10 mouse cellular contexts compared by ENCODE assay signal in the genomic region with DNA sequence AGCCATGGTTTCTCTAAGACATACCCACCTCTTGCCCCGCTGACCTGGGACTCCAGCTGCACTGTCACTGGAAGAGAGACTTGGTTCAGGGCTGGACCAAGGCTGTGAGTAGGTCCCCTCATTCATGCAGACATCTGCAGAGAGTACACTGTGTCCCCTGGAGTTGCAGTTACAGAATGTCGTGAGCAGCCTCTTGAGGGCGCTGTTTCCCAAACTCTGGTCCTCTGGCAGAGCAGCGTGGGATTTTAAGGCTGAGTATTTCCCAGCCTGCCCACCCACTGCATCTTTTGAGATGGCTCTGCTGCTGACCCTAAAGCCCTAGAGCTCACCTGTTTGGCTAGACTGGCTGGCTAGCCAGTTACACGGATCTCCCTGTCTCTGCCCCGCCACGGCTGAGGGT. TPM values are rescaled to one million over a fixed set of nuclear protein-coding genes. Genes with fewer than 3 reads are reported as not detected.
DNase-seq lines count a peak whose midpoint lies in the region; ATAC-seq lines count a peak whose summit lies in the region.
"Had no signal": no experiment of that assay in that cellular context is flagged by ENCODE, and none has a peak within 500 bp of the region (broad histone marks: within the 10 kb centered on the region; RNA-seq: fewer than 3 reads in every experiment).

No protein-coding gene starts in this region.

- DNase-seq in CD4-positive, CD25-positive, alpha-beta regulatory T cell, adult 2 months (ENCODE audit: low read depth, low spot score): peak; percentile 81
- peak; percentile 28 for DNase-seq in liver
- peak; percentile 78 for DNase-seq in induced T-regulatory cell, adult 2 months (ENCODE audit: low read depth)
- peak; percentile 48 for DNase-seq in testis, postnatal 14 days (ENCODE audit: low spot score)
- DNase-seq in c-Kit-positive CD71-positive TER-119-positive erythroid progenitor cells, embryonic 14.5 days (ENCODE audit: low spot score): no peak
- no peak for DNase-seq in urinary bladder, adult 18-20 months (ENCODE audit: low spot score in 2 of 2)
- DNase-seq: kidney, adult 9 months had no signal

- H3K27me3 ChIP-seq in liver, embryonic 12.5 days (replicated peaks): peaks cover 19% of the 10 kb centered on the region
- H3K27me3 ChIP-seq: embryonic facial prominence, embryonic 15.5 days had no signal

- H3K9ac ChIP-seq in liver, embryonic 12.5 days: no peak overlapping the region
- H3K9ac ChIP-seq: embryonic facial prominence, embryonic 15.5 days had no signal

- no peaks in the 10 kb centered on the region for H3K9me3 ChIP-seq in liver, embryonic 12.5 days (replicated peaks)

- H3K27ac ChIP-seq in liver, embryonic 12.5 days: no peak overlapping the region
- H3K27ac ChIP-seq: embryonic facial prominence, embryonic 15.5 days had no signal

- H3K36me3 ChIP-seq in liver, embryonic 12.5 days: no peaks in the 10 kb centered on the region
- H3K36me3 ChIP-seq: embryonic facial prominence, embryonic 15.5 days had no signal

- H3K4me3 ChIP-seq in liver, embryonic 12.5 days: no peak overlapping the region
- H3K4me3 ChIP-seq: embryonic facial prominence, embryonic 15.5 days had no signal

- WGBS in liver, embryonic 12.5 days (ENCODE audit: insufficient replicate concordance): 53% methylated on average over 7 of the region's 7 CpGs

- ATAC-seq in CD4-positive, CD25-positive, alpha-beta regulatory T cell, adult 4 months: no peak
- ATAC-seq in liver, embryonic 12.5 days: no peak

- H3K4me2 ChIP-seq in liver, embryonic 12.5 days: no peak overlapping the region
- H3K4me2 ChIP-seq: embryonic facial prominence, embryonic 15.5 days had no signal

- 0 out of 2 replicates have a peak, but pooled peaks cover 8% of the 10 kb centered on the region for H3K4me1 ChIP-seq in liver, embryonic 12.5 days
- H3K4me1 ChIP-seq: embryonic facial prominence, embryonic 15.5 days had no signal

RNA-seq across cellular contexts. Expression of a gene that starts 1.2 kb away (rescaled TPM):
- 10 to 100 TPM; 56.0 to 68.2 TPM for polyA plus RNA-seq in CD4-positive, CD25-positive, alpha-beta regulatory T cell, adult 4 months (2017; shearing (Covaris generic))
- 0.37 and 0.56 TPM in 2 replicates for polyA plus RNA-seq in liver, embryonic 12.5 days (2016; fragmentation: Nextera tagmentation; extraction: Ambion mirVana)

RNA-seq across cellular contexts. Expression of a gene that starts 28.4 kb away (rescaled TPM):
- 100 to 1,000 TPM; 144 to 205 TPM for polyA plus RNA-seq in CD4-positive, CD25-positive, alpha-beta regulatory T cell, adult 4 months (2017; shearing (Covaris generic))
- polyA plus RNA-seq in liver, embryonic 12.5 days (2016; fragmentation: Nextera tagmentation; extraction: Ambion mirVana): 3.1 and 4.3 TPM in 2 replicates

RNA-seq across cellular contexts. Expression of a gene that starts 31.5 kb away (rescaled TPM):
- polyA plus RNA-seq in CD4-positive, CD25-positive, alpha-beta regulatory T cell, adult 4 months (2017; shearing (Covaris generic)): 100 to 1,000 TPM; 108 to 154 TPM
- 59.9 and 66.1 TPM in 2 replicates for polyA plus RNA-seq in liver, embryonic 12.5 days (2016; fragmentation: Nextera tagmentation; extraction: Ambion mirVana)

RNA-seq across cellular contexts. Expression of a gene that starts 51.7 kb away (rescaled TPM):
- polyA plus RNA-seq in CD4-positive, CD25-positive, alpha-beta regulatory T cell, adult 4 months (2017; shearing (Covaris generic)): under 1 TPM; 0.15 to 0.42 TPM
- polyA plus RNA-seq in liver, embryonic 12.5 days (2016; fragmentation: Nextera tagmentation; extraction: Ambion mirVana): 0.37 and 0.54 TPM in 2 replicates

RNA-seq across cellular contexts. Expression of a gene that starts 52.2 kb away (rescaled TPM):
- polyA plus RNA-seq in CD4-positive, CD25-positive, alpha-beta regulatory T cell, adult 4 months (2017; shearing (Covaris generic)): 10 to 100 TPM in 1 of 2 experiments, 1 to 10 TPM in 1; 3.7 to 27.1 TPM
- polyA plus RNA-seq in liver, embryonic 12.5 days (2016; fragmentation: Nextera tagmentation; extraction: Ambion mirVana): 0.30 and 0.35 TPM in 2 replicates

Comparison
In these comparisons a context has a peak if more than half of its experiments do, and no peak if none do; other contexts are left out.
1. DNase-seq: peak in CD4-positive, CD25-positive, alpha-beta regulatory T cell, adult 2 months (single experiment), liver (single experiment), induced T-regulatory cell, adult 2 months (single experiment) and testis, postnatal 14 days (single experiment); none in c-Kit-positive CD71-positive TER-119-positive erythroid progenitor cells, embryonic 14.5 days (single experiment) and urinary bladder, adult 18-20 months (0 of 2).
2. RNA of a gene that starts 1.2 kb away (polyA plus RNA-seq): 56.0 to 68.2 TPM in CD4-positive, CD25-positive, alpha-beta regulatory T cell, adult 4 months; 0.37 to 0.56 TPM in liver, embryonic 12.5 days; every median in the first group is over 10 times any median in the second.
3. RNA of a gene that starts 28.4 kb away (polyA plus RNA-seq): 144 to 205 TPM in CD4-positive, CD25-positive, alpha-beta regulatory T cell, adult 4 months; 3.1 to 4.3 TPM in liver, embryonic 12.5 days; every median in the first group is over 10 times any median in the second.